Mouse (Mus musculus) T-helper 17 cell (primary cell): ENCODE results near the gene Edil3.

Experiments
- in situ Hi-C, 2 experiments: fragments of 300-600 bp; cut with MboI, MseI; formaldehyde crosslinking; loops; 1 replicate in 1 of 2; 2 replicates in 1 of 2; pipeline ENCODE4 v1.15.1; 2025; ENCODE audit warnings: high pct_unique_total_duplicates in 2 of 2

Gene Edil3

GRCm38 (mm10) chr13:88821440-88822331, at the start of gene Edil3:
TSS of gene Edil3 (plus strand) at chr13:88821472.
- in situ Hi-C loops, result no loop called here

GRCm38 (mm10) chr13:88799186-88799585, 22.1 kb upstream of the Edil3 start:
- in situ Hi-C loops, result loop anchor here in 1 of 2 experiments (10.0 kb wide), 1 partner anchor 944 kb away; no protein-coding TSS in a partner anchor

GRCm38 (mm10) chr13:88801006-88801405, 20.3 kb upstream of the Edil3 start:
- in situ Hi-C loops, result no loop called here

GRCm38 (mm10) chr13:88805838-88806237, 15.4 kb upstream of the Edil3 start:
- in situ Hi-C loops, result no loop called here

- in situ Hi-C loops, result no loop called here
Observed at GRCm38 (mm10) chr13:88806269-88806668, 15.0 kb upstream of the Edil3 start.

- in situ Hi-C loops, result no loop called here
Observed at GRCm38 (mm10) chr13:88810097-88810496, 11.2 kb upstream of the Edil3 start.

GRCm38 (mm10) chr13:88820686-88821308, 475 bp upstream of the Edil3 start:
- in situ Hi-C loops, result no loop called here

- in situ Hi-C loops, result no loop called here
Observed at GRCm38 (mm10) chr13:88822332-88822895, 1.1 kb downstream of the Edil3 start.

- in situ Hi-C loops, result no loop called here
Observed at GRCm38 (mm10) chr13:88822976-88823521, 1.8 kb downstream of the Edil3 start.

GRCm38 (mm10) chr13:88823522-88824419, 2.5 kb downstream of the Edil3 start:
- in situ Hi-C loops, result no loop called here

- in situ Hi-C loops, result no loop called here
Observed at GRCm38 (mm10) chr13:88824441-88824840, 3.2 kb downstream of the Edil3 start.

GRCm38 (mm10) chr13:88828362-88828761, 7.1 kb downstream of the Edil3 start:
- in situ Hi-C loops, result no loop called here

GRCm38 (mm10) chr13:88833732-88834131, 12.5 kb downstream of the Edil3 start:
- in situ Hi-C loops, result no loop called here

GRCm38 (mm10) chr13:88849739-88850138, 28.5 kb downstream of the Edil3 start:
- in situ Hi-C loops, result loop anchor here in 1 of 2 experiments (10.0 kb wide), 1 partner anchor 1935 kb away; no protein-coding TSS in a partner anchor

GRCm38 (mm10) chr13:88879960-88880359, 58.7 kb downstream of the Edil3 start:
- in situ Hi-C loops, result no loop called here

- in situ Hi-C loops, result no loop called here
Observed at GRCm38 (mm10) chr13:88890728-88891127, 69.5 kb downstream of the Edil3 start.

- in situ Hi-C loops, result no loop called here
Observed at GRCm38 (mm10) chr13:88900046-88900445, 78.8 kb downstream of the Edil3 start.

GRCm38 (mm10) chr13:88907405-88907804, 86.1 kb downstream of the Edil3 start:
- in situ Hi-C loops, result no loop called here

GRCm38 (mm10) chr13:88908187-88908586, 86.9 kb downstream of the Edil3 start:
- in situ Hi-C loops, result no loop called here

- in situ Hi-C loops, result no loop called here
Observed at GRCm38 (mm10) chr13:88916503-88916902, 95.2 kb downstream of the Edil3 start.

- in situ Hi-C loops, result no loop called here
Observed at GRCm38 (mm10) chr13:88929626-88930025, 108.4 kb downstream of the Edil3 start.
